Mouse (Mus musculus) megakaryocyte, embryonic 14.5 days (primary cell): ENCODE data around the gene Kbtbd3.

Experiments used
- FLI1 ChIP-seq: IDR thresholded peaks from 2 replicates; pipeline ENCODE4 v1.6.1; 2012; ENCODE audit warnings: low read length, inconsistent platforms, mixed read lengths
- GATA1 ChIP-seq: IDR thresholded peaks from 3 replicates; pipeline ENCODE4 v1.6.1; 2012; ENCODE audit warnings: mixed read lengths, low read length, inconsistent platforms, borderline replicate concordance

GRCm38 (mm10) chr9:4311162-4311561 is 1.5 kb downstream of the Kbtbd3 start:
- TF ChIP-seq GATA1 = no peak
- TF ChIP-seq FLI1 = no peak
